Mouse (Mus musculus): ENCODE results near the gene Mllt1. TPM values are rescaled to one million over a fixed set of nuclear protein-coding genes. Genes with fewer than 3 reads are reported as not detected.

Mllt1 gene
- polyA plus RNA-seq, 1 experiment from 2014 or later = 64.3 TPM

DNA sequence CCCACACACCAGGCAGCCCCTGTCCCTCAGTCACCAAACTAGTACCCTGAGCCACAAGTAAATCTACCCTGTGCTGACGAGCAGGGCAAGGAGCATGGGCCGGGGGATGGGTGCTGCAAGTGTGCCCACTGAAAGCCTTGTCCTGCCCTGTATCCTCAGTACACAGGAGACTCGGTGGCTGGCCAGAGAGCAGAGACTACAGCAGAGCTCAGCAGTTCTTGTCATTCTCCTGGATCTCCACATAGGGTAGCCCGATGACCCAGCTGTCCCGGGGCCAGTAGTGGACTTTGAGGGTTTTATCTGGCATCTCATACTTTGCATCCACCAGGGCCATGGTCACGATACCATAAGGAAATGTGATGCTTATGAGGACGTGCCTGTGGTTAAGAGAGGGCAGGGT lies 19.7 kb upstream of the Mllt1 start:
- no peak overlapping the region for H3K27ac ChIP-seq (replicated peaks; ENCODE audit: low read depth, low read length)
- H3K36me3 ChIP-seq (ENCODE audit: control insufficient read depth, insufficient read depth, low read length) = no peaks in the 10 kb centered on the region
- H3K4me1 ChIP-seq (ENCODE audit: control insufficient read depth, insufficient read depth, low read length) = no peaks in the 10 kb centered on the region
- H3K27me3 ChIP-seq (ENCODE audit: control insufficient read depth, insufficient read depth, low read length) = no peaks in the 10 kb centered on the region
- H3K9me3 ChIP-seq (ENCODE audit: control insufficient read depth, low read length) = no peaks in the 10 kb centered on the region
- no peak overlapping the region for H3K9ac ChIP-seq (replicated peaks; ENCODE audit: low read length)
- 78% methylated on average over 7 of the region's 7 CpGs for WGBS
- no peak overlapping the region for H3K4me3 ChIP-seq (replicated peaks; ENCODE audit: low read depth, low read length)
- no peak overlapping the region for H3K4me2 ChIP-seq (ENCODE audit: low read length)
- no peak for ATAC-seq (ENCODE audit: low FRiP score, low TSS enrichment)
- DNase-seq = no peak

- Histone ChIP-seq H3K27me3 (ENCODE audit: control insufficient read depth, insufficient read depth, low read length) (no peaks in the 10 kb centered on the region), H3K36me3 (ENCODE audit: control insufficient read depth, insufficient read depth, low read length) (no peaks in the 10 kb centered on the region), H3K27ac (replicated peaks; ENCODE audit: low read depth, low read length) (no peak overlapping the region), H3K9ac (replicated peaks; ENCODE audit: low read length) (no peak overlapping the region), H3K4me1 (ENCODE audit: control insufficient read depth, insufficient read depth, low read length) (no peaks in the 10 kb centered on the region), H3K4me2 (ENCODE audit: low read length) (no peak overlapping the region), H3K9me3 (ENCODE audit: control insufficient read depth, low read length) (no peaks in the 10 kb centered on the region), H3K4me3 (replicated peaks; ENCODE audit: low read depth, low read length) (no peak overlapping the region)
- WGBS = 97% methylated on average over 1 of the region's 1 CpGs
- no peak for DNase-seq
- ATAC-seq (ENCODE audit: low FRiP score, low TSS enrichment) = no peak
Measured at GRCm38 (mm10) chr17:56952639-56953038, 17.4 kb upstream of the Mllt1 start.

DNA sequence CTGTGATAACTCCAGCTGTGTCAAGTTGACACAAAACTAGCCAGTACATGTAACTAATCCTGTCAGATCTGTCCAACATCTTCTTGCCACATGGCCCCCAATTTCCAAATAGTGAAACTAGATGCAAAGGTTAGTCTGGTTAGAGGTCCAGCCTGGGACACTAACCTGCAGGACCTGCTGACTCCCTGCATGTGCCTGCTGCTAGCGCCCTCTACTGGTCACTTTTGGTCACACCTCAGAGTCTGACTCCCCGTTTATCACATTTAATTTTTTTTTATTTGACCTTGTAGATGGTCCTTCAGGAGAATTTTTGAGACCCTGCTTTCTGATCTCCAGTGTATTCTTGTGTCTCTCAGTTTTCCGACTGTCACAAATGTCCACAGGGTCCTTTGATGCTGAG lies 15.7 kb upstream of the Mllt1 start:
- WGBS = 15% methylated on average over 3 of the region's 3 CpGs

DNA sequence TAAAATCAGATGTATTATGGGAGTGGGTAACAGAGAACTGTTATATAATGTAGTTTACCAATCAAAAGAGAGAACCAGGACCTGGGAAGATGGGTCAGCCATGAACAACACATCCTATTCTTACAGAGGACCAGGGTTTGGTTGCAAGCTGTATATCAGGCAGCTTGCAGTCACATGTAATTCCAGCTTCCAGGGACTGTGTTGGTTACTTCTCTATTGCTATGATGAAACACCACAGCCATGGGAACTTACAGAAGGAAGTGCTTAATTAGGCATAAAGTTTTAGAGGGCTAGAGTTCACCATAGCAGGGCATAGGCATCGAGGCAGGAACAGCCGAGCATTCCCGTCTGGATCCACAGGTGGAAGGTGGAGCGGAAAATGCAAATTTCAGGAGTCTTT lies 3.5 kb upstream of the Mllt1 start:
- Histone ChIP-seq H3K27me3 (ENCODE audit: control insufficient read depth, insufficient read depth, low read length) (no peaks in the 10 kb centered on the region), H3K27ac (replicated peaks; ENCODE audit: low read depth, low read length) (no peak overlapping the region), H3K9me3 (ENCODE audit: control insufficient read depth, low read length) (peaks cover 3% of the 10 kb centered on the region; the same call in 1 of the 2 replicates), H3K36me3 (ENCODE audit: control insufficient read depth, insufficient read depth, low read length) (no peaks in the 10 kb centered on the region), H3K4me2 (ENCODE audit: low read length) (no peak overlapping the region), H3K4me3 (replicated peaks; ENCODE audit: low read depth, low read length) (no peak overlapping the region), H3K4me1 (ENCODE audit: control insufficient read depth, insufficient read depth, low read length) (peaks cover 9% of the 10 kb centered on the region), H3K9ac (replicated peaks; ENCODE audit: low read length) (no peak overlapping the region)
- WGBS = 87% methylated on average over 4 of the region's 4 CpGs
- no peak for ATAC-seq (ENCODE audit: low FRiP score, low TSS enrichment)
- no peak for DNase-seq

More for the DNA sequence above, 15.7 kb upstream of the Mllt1 start:
- Histone ChIP-seq H3K27me3 (ENCODE audit: control insufficient read depth, insufficient read depth, low read length) (no peaks in the 10 kb centered on the region), H3K4me3 (replicated peaks; ENCODE audit: low read depth, low read length) (no peak overlapping the region), H3K4me1 (ENCODE audit: control insufficient read depth, insufficient read depth, low read length) (no peaks in the 10 kb centered on the region), H3K9me3 (ENCODE audit: control insufficient read depth, low read length) (no peaks in the 10 kb centered on the region), H3K9ac (replicated peaks; ENCODE audit: low read length) (no peak overlapping the region), H3K27ac (replicated peaks; ENCODE audit: low read depth, low read length) (no peak overlapping the region), H3K36me3 (ENCODE audit: control insufficient read depth, insufficient read depth, low read length) (no peaks in the 10 kb centered on the region), H3K4me2 (ENCODE audit: low read length) (no peak overlapping the region)
- ATAC-seq (ENCODE audit: low FRiP score, low TSS enrichment) (no peak), DNase-seq (peak; percentile 55)

GRCm38 (mm10) chr17:56936731-56937130 lies 1.5 kb upstream of the Mllt1 start:
- H3K9ac ChIP-seq (replicated peaks; ENCODE audit: low read length) = no peak overlapping the region
- no peak for ATAC-seq (ENCODE audit: low FRiP score, low TSS enrichment)
- no peaks in the 10 kb centered on the region for H3K36me3 ChIP-seq (ENCODE audit: control insufficient read depth, insufficient read depth, low read length)
- H3K9me3 ChIP-seq (ENCODE audit: control insufficient read depth, low read length) = peaks cover 3% of the 10 kb centered on the region; the same call in 1 of the 2 replicates
- H3K4me1 ChIP-seq (ENCODE audit: control insufficient read depth, insufficient read depth, low read length) = peaks cover 24% of the 10 kb centered on the region
- H3K27me3 ChIP-seq (ENCODE audit: control insufficient read depth, insufficient read depth, low read length) = no peaks in the 10 kb centered on the region
- H3K4me2 ChIP-seq (ENCODE audit: low read length) = no peak overlapping the region
- 95% methylated on average over 7 of the region's 7 CpGs for WGBS
- DNase-seq = no peak
- H3K27ac ChIP-seq (replicated peaks; ENCODE audit: low read depth, low read length) = no peak overlapping the region
- H3K4me3 ChIP-seq (replicated peaks; ENCODE audit: low read depth, low read length) = no peak overlapping the region

- DNase-seq = peak; percentile 64
Measured at GRCm38 (mm10) chr17:56934545-56935330, 477 bp downstream of the Mllt1 start.

GRCm38 (mm10) chr17:56933395-56933794 lies 1.8 kb downstream of the Mllt1 start:
- Histone ChIP-seq H3K27ac (replicated peaks; ENCODE audit: low read depth, low read length) (no peak overlapping the region), H3K4me2 (ENCODE audit: low read length) (peak overlapping the region; percentile 92), H3K27me3 (ENCODE audit: control insufficient read depth, insufficient read depth, low read length) (no peaks in the 10 kb centered on the region), H3K4me1 (ENCODE audit: control insufficient read depth, insufficient read depth, low read length) (peaks cover 24% of the 10 kb centered on the region), H3K9ac (replicated peaks; ENCODE audit: low read length) (no peak overlapping the region), H3K4me3 (replicated peaks; ENCODE audit: low read depth, low read length) (no peak overlapping the region), H3K36me3 (ENCODE audit: control insufficient read depth, insufficient read depth, low read length) (no peaks in the 10 kb centered on the region), H3K9me3 (ENCODE audit: control insufficient read depth, low read length) (no peaks in the 10 kb centered on the region)
- WGBS = 93% methylated on average over 2 of the region's 2 CpGs
- no peak for DNase-seq
- ATAC-seq (ENCODE audit: low FRiP score, low TSS enrichment) = no peak

More at GRCm38 (mm10) chr17:56934545-56935330, 477 bp downstream of the Mllt1 start:
- Histone ChIP-seq H3K4me1 (ENCODE audit: control insufficient read depth, insufficient read depth, low read length) (peaks cover 24% of the 10 kb centered on the region), H3K4me2 (ENCODE audit: low read length) (peak overlapping the region; percentile 92), H3K4me3 (replicated peaks; ENCODE audit: low read depth, low read length) (peak overlapping the region; percentile 94), H3K36me3 (ENCODE audit: control insufficient read depth, insufficient read depth, low read length) (no peaks in the 10 kb centered on the region), H3K9ac (replicated peaks; ENCODE audit: low read length) (peak overlapping the region; percentile 96), H3K27me3 (ENCODE audit: control insufficient read depth, insufficient read depth, low read length) (no peaks in the 10 kb centered on the region), H3K9me3 (ENCODE audit: control insufficient read depth, low read length) (no peaks in the 10 kb centered on the region), H3K27ac (replicated peaks; ENCODE audit: low read depth, low read length) (peak overlapping the region; percentile 86)
- WGBS = under 1% methylated on average over 44 of the region's 45 CpGs
- ATAC-seq (ENCODE audit: low FRiP score, low TSS enrichment) = peak; percentile 68

GRCm38 (mm10) chr17:56930026-56930425 lies 5.2 kb downstream of the Mllt1 start:
- peaks cover 24% of the 10 kb centered on the region for H3K4me1 ChIP-seq (ENCODE audit: control insufficient read depth, insufficient read depth, low read length)

GRCm38 (mm10) chr17:56929530-56929929 lies 5.7 kb downstream of the Mllt1 start:
- Histone ChIP-seq H3K27ac (replicated peaks; ENCODE audit: low read depth, low read length) (no peak overlapping the region), H3K36me3 (ENCODE audit: control insufficient read depth, insufficient read depth, low read length) (peaks cover 14% of the 10 kb centered on the region), H3K9ac (replicated peaks; ENCODE audit: low read length) (no peak overlapping the region), H3K27me3 (ENCODE audit: control insufficient read depth, insufficient read depth, low read length) (no peaks in the 10 kb centered on the region), H3K4me3 (replicated peaks; ENCODE audit: low read depth, low read length) (no peak overlapping the region), H3K4me1 (ENCODE audit: control insufficient read depth, insufficient read depth, low read length) (peaks cover 22% of the 10 kb centered on the region), H3K4me2 (ENCODE audit: low read length) (no peak overlapping the region), H3K9me3 (ENCODE audit: control insufficient read depth, low read length) (no peaks in the 10 kb centered on the region)
- ATAC-seq (ENCODE audit: low FRiP score, low TSS enrichment) (no peak), DNase-seq (no peak)
- 83% methylated on average over 1 of the region's 1 CpGs for WGBS

More at GRCm38 (mm10) chr17:56930026-56930425, 5.2 kb downstream of the Mllt1 start:
- Histone ChIP-seq H3K27me3 (ENCODE audit: control insufficient read depth, insufficient read depth, low read length) (no peaks in the 10 kb centered on the region), H3K9ac (replicated peaks; ENCODE audit: low read length) (no peak overlapping the region), H3K4me2 (ENCODE audit: low read length) (no peak overlapping the region), H3K27ac (replicated peaks; ENCODE audit: low read depth, low read length) (no peak overlapping the region), H3K4me3 (replicated peaks; ENCODE audit: low read depth, low read length) (no peak overlapping the region), H3K9me3 (ENCODE audit: control insufficient read depth, low read length) (no peaks in the 10 kb centered on the region), H3K36me3 (ENCODE audit: control insufficient read depth, insufficient read depth, low read length) (peaks cover 9% of the 10 kb centered on the region)
- DNase-seq (no peak), ATAC-seq (ENCODE audit: low FRiP score, low TSS enrichment) (no peak)
- WGBS = 90% methylated on average over 8 of the region's 8 CpGs

Data from midbrain, embryonic 14.5 days (tissue).